Mouse (Mus musculus) common myeloid progenitor, adult 5-6 weeks (primary cell): ENCODE data around the gene Mknk2. TPM values are rescaled to one million over a fixed set of nuclear protein-coding genes. Genes with fewer than 3 reads are reported as not detected.

Experiments used
- ATAC-seq: replicated peaks from 2 replicates; pipeline ENCODE4 v1.8.0; 2016; ENCODE audit warnings: low read depth, mild to moderate bottlenecking, moderate TSS enrichment, inconsistent platforms; ENCODE audit not compliant: poor library complexity, severe bottlenecking
- total RNA-seq: library from RNA; stranded (forward); fragments of 200-1000, 187-1606 nt; gene quantifications from 2 replicates; pipeline ENCODE4 v1.2.3, GENCODE M21; 2017

Gene Mknk2
- 37.5 and 55.6 TPM in 2 replicates for total RNA-seq

- ATAC-seq = peak; percentile 68
These were observed at the start of gene Mknk2 for GRCm38 (mm10) chr10:80677942-80678436. Gene Mknk2 (minus strand): TSS chr10:80678112.

GRCm38 (mm10) chr10:80717281-80717680 is 39.4 kb upstream of the Mknk2 start:
- no peak for ATAC-seq

DNA sequence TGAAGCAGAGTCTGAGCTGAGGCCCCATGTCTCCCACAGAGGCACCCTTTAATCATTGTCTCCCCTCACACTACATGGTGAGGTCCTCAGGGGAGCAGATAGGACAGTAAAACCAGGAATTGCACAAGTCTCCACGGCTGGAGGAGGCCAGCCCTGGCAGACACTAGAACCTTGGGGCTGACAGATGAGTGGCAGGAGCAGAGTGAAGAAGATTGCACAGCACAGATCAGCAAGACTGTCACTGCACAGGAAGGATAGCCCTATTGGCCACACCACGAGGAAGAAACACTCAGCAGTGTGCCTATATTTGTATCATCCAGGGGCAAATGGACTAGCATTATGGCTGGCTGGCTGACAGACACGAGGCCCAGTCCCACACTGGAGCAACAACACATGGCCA is 32.9 kb upstream of the Mknk2 start:
- ATAC-seq = no peak

DNA sequence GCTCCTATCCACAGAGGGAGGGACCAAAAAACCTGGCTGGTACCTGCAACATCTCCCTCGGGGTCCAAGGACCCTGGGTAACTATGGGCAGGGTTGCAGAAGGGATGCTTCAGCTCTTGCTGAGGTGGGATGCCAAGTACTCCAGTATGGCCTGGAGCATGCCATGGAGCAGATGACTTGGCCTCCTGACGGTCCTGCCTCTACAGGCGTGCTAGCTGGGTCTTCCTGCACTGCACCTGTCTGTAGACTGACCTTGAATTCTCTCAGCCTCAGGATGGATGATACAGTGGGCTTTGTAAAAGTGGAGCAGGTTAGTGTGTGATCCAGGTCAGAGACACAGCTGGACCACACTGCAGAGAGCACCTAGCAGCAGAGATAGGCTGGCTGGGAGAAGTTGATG is 27.6 kb upstream of the Mknk2 start:
- ATAC-seq = no peak

DNA sequence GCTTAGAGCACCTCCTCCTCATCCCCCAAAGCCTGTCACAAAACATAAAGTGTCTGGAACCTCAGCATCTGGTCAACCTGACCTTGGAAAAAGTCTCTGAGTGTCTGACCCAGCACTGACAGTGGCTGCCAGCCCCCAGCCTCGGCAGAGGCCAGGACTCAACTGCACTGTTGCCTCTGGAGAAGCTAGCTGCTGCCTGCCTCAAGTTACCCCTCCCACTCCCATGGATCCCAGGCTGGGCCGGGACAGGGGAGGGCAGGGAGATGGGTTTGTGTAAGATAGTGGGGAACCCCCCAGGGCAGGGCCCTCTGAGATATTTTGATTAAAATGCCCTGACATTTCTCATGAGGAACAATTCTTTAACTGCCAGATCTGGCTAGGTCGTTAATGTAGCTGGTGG is 27.1 kb upstream of the Mknk2 start:
- ATAC-seq = no peak

GRCm38 (mm10) chr10:80704418-80704817 is 26.5 kb upstream of the Mknk2 start:
- ATAC-seq = no peak

DNA sequence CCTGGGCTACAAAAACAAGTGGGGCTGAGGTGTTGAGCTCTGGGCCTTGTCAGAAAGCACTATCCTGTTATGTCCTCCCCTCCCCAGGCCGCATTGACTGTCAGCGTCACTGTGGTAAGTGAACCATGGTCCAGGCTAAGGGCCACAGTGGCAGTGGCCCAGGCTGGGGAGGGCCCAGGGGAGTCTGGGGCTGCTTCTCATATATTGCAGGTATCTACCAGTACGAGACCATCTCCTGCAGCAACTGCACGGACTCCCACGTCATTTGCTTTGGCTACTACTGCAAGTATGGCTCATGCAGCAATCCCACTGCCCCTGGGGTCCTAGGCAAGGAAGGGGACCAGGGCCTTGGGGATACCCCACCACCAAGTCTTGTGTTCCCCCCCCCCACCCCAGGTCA is 25.7 kb upstream of the Mknk2 start:
- no peak for ATAC-seq

DNA sequence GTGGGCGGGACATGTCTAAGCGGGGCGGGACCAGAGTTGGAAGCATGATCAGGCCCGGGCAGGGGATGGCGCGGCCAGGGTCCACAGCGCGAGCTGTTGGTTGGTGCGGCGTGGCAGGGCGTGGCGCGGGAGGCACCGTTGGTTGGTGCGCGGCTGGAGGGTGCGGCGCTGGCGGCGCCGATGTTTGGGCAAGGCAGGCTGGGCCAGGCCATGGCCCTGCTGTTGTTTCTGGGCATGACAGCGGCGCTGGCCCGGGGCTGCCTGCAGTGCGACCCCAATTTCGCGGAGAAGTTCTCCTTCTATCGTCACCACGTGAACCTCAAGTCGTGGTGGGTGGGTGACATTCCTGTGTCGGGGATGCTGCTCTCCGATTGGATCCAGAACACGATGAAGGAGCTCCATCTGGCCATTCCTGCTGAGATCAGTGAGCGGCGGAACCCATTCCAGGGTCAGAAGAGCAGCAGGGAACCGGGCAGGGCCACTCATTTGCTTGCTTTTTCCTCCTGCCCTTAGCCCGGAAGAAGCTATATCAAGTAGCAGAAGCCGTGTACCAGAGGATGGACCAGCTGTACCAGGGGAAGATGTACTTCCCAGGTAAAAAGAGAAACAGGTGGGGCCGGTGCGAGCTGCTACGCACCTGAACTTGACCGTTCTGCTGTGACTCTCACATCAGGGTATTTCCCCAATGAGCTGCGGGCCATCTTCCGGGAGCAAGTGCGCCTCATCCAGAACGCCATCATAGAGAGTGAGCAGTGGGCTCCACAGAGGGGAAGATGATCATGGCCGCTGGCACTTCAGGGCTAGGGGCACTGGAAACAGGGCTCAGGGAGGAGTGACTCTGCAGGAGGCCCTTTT is 24.9 kb upstream of the Mknk2 start:
- peak; percentile 60 for ATAC-seq

GRCm38 (mm10) chr10:80701721-80702535 is 24.0 kb upstream of the Mknk2 start, which contains the start of the genes Mob3a and Izumo4:
Gene Mob3a (minus strand): TSS chr10:80701977.
Gene Izumo4 (plus strand): TSS chr10:80702184.
- peak; percentile 71 for ATAC-seq

- 0 out of 2 replicates have a peak, but pooled peaks have one; percentile 7 for ATAC-seq
These were observed 22.8 kb upstream of the Mknk2 start for GRCm38 (mm10) chr10:80700732-80701131.

DNA sequence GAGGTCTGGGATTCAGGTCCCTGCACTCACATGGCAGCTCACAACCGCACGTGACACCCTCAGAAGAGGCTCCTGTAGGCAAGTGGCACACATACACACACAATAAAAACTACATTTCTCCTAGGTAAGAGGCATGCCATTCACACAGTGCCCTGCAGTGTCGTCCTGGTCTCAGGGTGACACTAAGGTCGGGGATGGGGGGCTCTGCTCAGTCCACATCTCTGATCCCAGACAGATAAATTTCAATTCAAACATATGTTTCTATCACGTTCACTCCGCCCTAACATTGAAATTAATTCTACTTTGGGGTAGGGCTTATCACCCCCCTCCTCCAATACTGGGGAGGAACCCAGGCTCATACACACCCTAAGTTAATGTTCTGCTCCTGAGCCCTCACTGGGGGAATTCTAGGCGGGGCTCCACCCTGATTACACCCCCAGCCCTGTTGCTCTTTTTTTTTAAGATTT is 22.2 kb upstream of the Mknk2 start:
- no peak for ATAC-seq

GRCm38 (mm10) chr10:80698605-80699004 is 20.7 kb upstream of the Mknk2 start:
- ATAC-seq = no peak

- ATAC-seq = peak; percentile 24
These were observed 19.9 kb upstream of the Mknk2 start for GRCm38 (mm10) chr10:80697812-80698211.

DNA sequence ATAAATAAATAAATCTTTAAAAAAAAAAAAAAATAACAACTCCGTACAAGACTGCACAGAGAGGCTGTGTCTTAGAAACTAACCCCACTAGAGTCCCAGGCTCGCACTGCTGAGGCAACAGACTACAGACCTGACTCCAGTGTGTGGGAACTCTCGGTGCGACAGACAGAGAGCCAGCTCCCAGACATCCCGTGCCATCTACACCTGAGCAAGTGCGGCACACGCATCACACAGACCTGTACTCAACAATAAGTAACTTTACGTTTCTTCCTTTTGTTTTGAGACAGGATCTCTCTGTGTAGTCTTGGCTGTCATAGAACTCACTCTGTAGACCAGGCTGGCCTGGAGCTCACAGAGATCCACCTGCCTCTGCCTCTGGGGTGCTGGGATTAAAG is 19.5 kb upstream of the Mknk2 start:
- ATAC-seq = no peak

GRCm38 (mm10) chr10:80696502-80697392 is 18.8 kb upstream of the Mknk2 start:
- no peak for ATAC-seq

- ATAC-seq = no peak
These were observed 18.0 kb upstream of the Mknk2 start for GRCm38 (mm10) chr10:80695801-80696501.

- ATAC-seq = peak; percentile 73
These were observed 17.3 kb upstream of the Mknk2 start for GRCm38 (mm10) chr10:80695186-80695585.

GRCm38 (mm10) chr10:80694159-80694938 is 16.4 kb upstream of the Mknk2 start:
- no peak for ATAC-seq
